Mouse (Mus musculus): ENCODE results near the gene Arhgap35. TPM values are rescaled to one million over a fixed set of nuclear protein-coding genes. Genes with fewer than 3 reads are reported as not detected.

Arhgap35 gene
- polyA plus RNA-seq, 1 experiment from 2014 or later, result 41.2 TPM

DNA sequence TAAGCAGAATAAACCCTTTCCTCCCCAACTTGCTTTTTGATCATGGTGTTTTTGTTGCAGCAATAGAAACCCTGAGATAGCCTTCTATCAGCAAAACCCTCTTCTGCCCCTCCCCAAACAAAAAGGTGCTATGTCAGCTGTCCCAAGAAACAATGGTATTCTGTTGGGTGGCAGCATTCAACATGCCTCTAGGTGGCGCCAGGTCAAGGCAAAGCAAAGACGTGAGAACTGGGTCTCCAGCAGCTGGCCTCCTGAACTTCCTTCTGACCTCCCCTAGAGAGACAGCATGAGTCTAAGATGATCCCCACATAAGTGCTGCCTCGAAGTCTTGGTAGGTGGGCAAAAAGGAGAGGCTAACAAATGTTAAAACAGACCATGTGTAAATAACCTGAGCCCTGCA, 107.5 kb downstream of the Arhgap35 start:
- 22% methylated on average over 3 of the region's 3 CpGs for WGBS
- peaks cover 17% of the 10 kb centered on the region for H3K36me3 ChIP-seq (ENCODE audit: control insufficient read depth, insufficient read depth)
- no peak overlapping the region for H3K27ac ChIP-seq (ENCODE audit: low read length)
- H3K4me3 ChIP-seq (replicated peaks; ENCODE audit: low read length), result no peak overlapping the region
- no peak overlapping the region for H3K4me2 ChIP-seq (ENCODE audit: low read length)
- no peak for ATAC-seq
- no peaks in the 10 kb centered on the region for H3K9me3 ChIP-seq (ENCODE audit: control insufficient read depth, low read length)
- H3K27me3 ChIP-seq (replicated peaks; ENCODE audit: control insufficient read depth, insufficient read depth, low read length), result no peaks in the 10 kb centered on the region
- no peaks in the 10 kb centered on the region for H3K4me1 ChIP-seq (replicated peaks; ENCODE audit: control insufficient read depth, insufficient read depth, low read length)
- no peak overlapping the region for H3K9ac ChIP-seq (replicated peaks; ENCODE audit: low read depth, low read length)

DNA sequence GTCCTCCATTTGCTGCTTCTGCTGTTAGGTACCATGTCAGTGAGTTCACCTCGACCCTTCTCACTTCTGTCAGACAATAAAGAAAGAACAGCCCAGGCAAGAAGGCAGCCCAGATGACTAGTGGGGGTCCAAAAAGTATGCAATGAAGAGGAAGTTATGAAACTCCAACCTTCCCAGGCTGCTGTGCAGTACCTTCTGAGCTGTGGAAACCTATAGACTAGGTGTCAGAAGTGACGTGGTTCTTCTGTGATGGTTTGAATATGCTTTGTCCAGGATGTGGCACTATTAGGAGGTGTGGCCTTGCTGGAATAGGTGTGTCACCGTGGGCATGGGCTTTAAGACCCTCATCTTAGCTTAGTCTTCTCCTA, 109.6 kb downstream of the Arhgap35 start:
- no peak overlapping the region for H3K9ac ChIP-seq (replicated peaks; ENCODE audit: low read depth, low read length)
- H3K27ac ChIP-seq (ENCODE audit: low read length), result no peak overlapping the region
- no peak overlapping the region for H3K4me2 ChIP-seq (ENCODE audit: low read length)
- peaks cover 15% of the 10 kb centered on the region for H3K36me3 ChIP-seq (ENCODE audit: control insufficient read depth, insufficient read depth)
- WGBS, result 94% methylated on average over 3 of the region's 3 CpGs
- no peak for ATAC-seq
- no peaks in the 10 kb centered on the region for H3K27me3 ChIP-seq (replicated peaks; ENCODE audit: control insufficient read depth, insufficient read depth, low read length)
- no peaks in the 10 kb centered on the region for H3K9me3 ChIP-seq (ENCODE audit: control insufficient read depth, low read length)
- no peaks in the 10 kb centered on the region for H3K4me1 ChIP-seq (replicated peaks; ENCODE audit: control insufficient read depth, insufficient read depth, low read length)
- no peak overlapping the region for H3K4me3 ChIP-seq (replicated peaks; ENCODE audit: low read length)

DNA sequence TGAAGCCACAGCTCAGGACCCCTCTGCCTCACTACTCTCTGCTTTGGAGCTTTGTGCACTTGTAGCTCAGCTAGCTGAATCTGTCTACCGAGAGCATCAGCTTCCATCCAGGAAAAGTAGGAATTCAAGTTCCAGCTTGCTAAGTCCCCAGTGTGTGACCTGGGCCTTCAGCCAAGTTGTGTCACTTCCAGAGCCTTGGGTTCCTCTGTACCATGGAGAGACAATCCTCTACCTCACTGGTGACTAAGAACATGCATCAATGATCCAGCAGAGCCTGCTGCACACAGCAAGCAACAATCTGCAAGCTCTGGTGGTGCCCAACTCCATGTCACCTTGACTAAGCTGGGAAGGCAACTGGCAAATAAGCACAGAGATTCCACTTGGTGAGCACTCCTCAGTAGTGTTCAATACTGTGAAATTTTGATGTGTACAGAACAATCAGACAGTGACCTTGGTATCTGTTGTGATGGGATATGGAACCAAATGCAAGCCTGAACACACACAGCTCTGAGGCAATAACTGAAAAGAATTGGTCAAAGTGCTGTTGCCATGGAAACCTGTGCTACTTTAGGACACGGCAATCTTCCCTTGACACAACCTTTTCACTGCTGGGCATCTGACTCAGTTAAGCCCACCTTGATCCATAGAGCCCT, 110.1 kb downstream of the Arhgap35 start:
- no peaks in the 10 kb centered on the region for H3K4me1 ChIP-seq (replicated peaks; ENCODE audit: control insufficient read depth, insufficient read depth, low read length)
- H3K4me3 ChIP-seq (replicated peaks; ENCODE audit: low read length), result no peak overlapping the region
- H3K4me2 ChIP-seq (ENCODE audit: low read length), result no peak overlapping the region
- no peaks in the 10 kb centered on the region for H3K9me3 ChIP-seq (ENCODE audit: control insufficient read depth, low read length)
- 63% methylated on average over 2 of the region's 2 CpGs for WGBS
- H3K9ac ChIP-seq (replicated peaks; ENCODE audit: low read depth, low read length), result no peak overlapping the region
- H3K27me3 ChIP-seq (replicated peaks; ENCODE audit: control insufficient read depth, insufficient read depth, low read length), result no peaks in the 10 kb centered on the region
- no peak for ATAC-seq
- H3K27ac ChIP-seq (ENCODE audit: low read length), result no peak overlapping the region
- peaks cover 12% of the 10 kb centered on the region for H3K36me3 ChIP-seq (ENCODE audit: control insufficient read depth, insufficient read depth)

DNA sequence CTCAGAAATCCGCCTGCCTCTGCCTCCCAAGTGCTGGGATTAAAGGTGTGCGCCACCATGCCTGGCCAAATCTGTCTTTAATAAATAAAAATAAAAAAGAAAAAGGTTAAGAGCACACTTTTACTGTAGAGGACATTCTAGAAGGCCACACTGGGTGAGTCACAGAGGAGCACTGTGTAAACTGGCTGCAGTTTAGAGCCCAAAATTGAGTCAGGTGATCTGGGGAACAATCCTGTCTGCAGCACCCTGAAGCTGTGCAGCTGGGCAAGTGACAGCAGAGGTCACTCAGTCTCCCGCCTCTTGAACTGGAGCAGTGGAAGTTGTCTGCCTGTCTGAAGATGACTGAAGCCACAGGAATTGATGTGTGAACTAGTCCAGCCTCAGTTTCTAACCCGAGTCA, 113.2 kb downstream of the Arhgap35 start:
- Histone ChIP-seq H3K27me3 (replicated peaks; ENCODE audit: control insufficient read depth, insufficient read depth, low read length) (no peaks in the 10 kb centered on the region), H3K36me3 (ENCODE audit: control insufficient read depth, insufficient read depth) (peaks cover 25% of the 10 kb centered on the region), H3K4me3 (replicated peaks; ENCODE audit: low read length) (no peak overlapping the region), H3K4me2 (ENCODE audit: low read length) (no peak overlapping the region), H3K4me1 (replicated peaks; ENCODE audit: control insufficient read depth, insufficient read depth, low read length) (no peaks in the 10 kb centered on the region), H3K9ac (replicated peaks; ENCODE audit: low read depth, low read length) (no peak overlapping the region), H3K27ac (ENCODE audit: low read length) (no peak overlapping the region), H3K9me3 (ENCODE audit: control insufficient read depth, low read length) (no peaks in the 10 kb centered on the region)
- WGBS, result 95% methylated on average over 4 of the region's 4 CpGs
- ATAC-seq, result no peak

GRCm38 (mm10) chr7:16499671-16500104, 115.1 kb downstream of the Arhgap35 start:
- no peak for ATAC-seq
- no peaks in the 10 kb centered on the region for H3K4me1 ChIP-seq (replicated peaks; ENCODE audit: control insufficient read depth, insufficient read depth, low read length)
- H3K4me2 ChIP-seq (ENCODE audit: low read length), result no peak overlapping the region
- WGBS, result 75% methylated on average over 6 of the region's 6 CpGs
- H3K9ac ChIP-seq (replicated peaks; ENCODE audit: low read depth, low read length), result no peak overlapping the region
- H3K27me3 ChIP-seq (replicated peaks; ENCODE audit: control insufficient read depth, insufficient read depth, low read length), result no peaks in the 10 kb centered on the region
- H3K27ac ChIP-seq (ENCODE audit: low read length), result no peak overlapping the region
- H3K9me3 ChIP-seq (ENCODE audit: control insufficient read depth, low read length), result no peaks in the 10 kb centered on the region
- peaks cover 28% of the 10 kb centered on the region for H3K36me3 ChIP-seq (ENCODE audit: control insufficient read depth, insufficient read depth)
- no peak overlapping the region for H3K4me3 ChIP-seq (replicated peaks; ENCODE audit: low read length)

GRCm38 (mm10) chr7:16496260-16496659, 118.5 kb downstream of the Arhgap35 start:
- Histone ChIP-seq H3K4me1 (replicated peaks; ENCODE audit: control insufficient read depth, insufficient read depth, low read length) (no peaks in the 10 kb centered on the region), H3K36me3 (ENCODE audit: control insufficient read depth, insufficient read depth) (peaks cover 23% of the 10 kb centered on the region), H3K27ac (ENCODE audit: low read length) (no peak overlapping the region), H3K9ac (replicated peaks; ENCODE audit: low read depth, low read length) (no peak overlapping the region), H3K4me3 (replicated peaks; ENCODE audit: low read length) (no peak overlapping the region), H3K27me3 (replicated peaks; ENCODE audit: control insufficient read depth, insufficient read depth, low read length) (no peaks in the 10 kb centered on the region), H3K9me3 (ENCODE audit: control insufficient read depth, low read length) (no peaks in the 10 kb centered on the region), H3K4me2 (ENCODE audit: low read length) (no peak overlapping the region)
- ATAC-seq, result no peak
- 95% methylated on average over 3 of the region's 3 CpGs for WGBS

GRCm38 (mm10) chr7:16493361-16493760, 121.4 kb downstream of the Arhgap35 start:
- H3K9ac ChIP-seq (replicated peaks; ENCODE audit: low read depth, low read length), result no peak overlapping the region
- H3K9me3 ChIP-seq (ENCODE audit: control insufficient read depth, low read length), result no peaks in the 10 kb centered on the region
- no peak overlapping the region for H3K4me3 ChIP-seq (replicated peaks; ENCODE audit: low read length)
- no peak overlapping the region for H3K4me2 ChIP-seq (ENCODE audit: low read length)
- peaks cover 23% of the 10 kb centered on the region for H3K36me3 ChIP-seq (ENCODE audit: control insufficient read depth, insufficient read depth)
- H3K27me3 ChIP-seq (replicated peaks; ENCODE audit: control insufficient read depth, insufficient read depth, low read length), result no peaks in the 10 kb centered on the region; the same call in 1 of the 2 replicates
- ATAC-seq, result peak; percentile 37; the same call in 1 of the 2 replicates
- H3K4me1 ChIP-seq (replicated peaks; ENCODE audit: control insufficient read depth, insufficient read depth, low read length), result no peaks in the 10 kb centered on the region
- no peak overlapping the region for H3K27ac ChIP-seq (ENCODE audit: low read length)
- 22% methylated on average over 2 of the region's 2 CpGs for WGBS

- Histone ChIP-seq H3K27ac (ENCODE audit: low read length) (no peak overlapping the region), H3K4me2 (ENCODE audit: low read length) (no peak overlapping the region), H3K4me3 (replicated peaks; ENCODE audit: low read length) (no peak overlapping the region), H3K9ac (replicated peaks; ENCODE audit: low read depth, low read length) (no peak overlapping the region), H3K27me3 (replicated peaks; ENCODE audit: control insufficient read depth, insufficient read depth, low read length) (no peaks in the 10 kb centered on the region; the same call in 1 of the 2 replicates), H3K36me3 (ENCODE audit: control insufficient read depth, insufficient read depth) (peaks cover 16% of the 10 kb centered on the region), H3K4me1 (replicated peaks; ENCODE audit: control insufficient read depth, insufficient read depth, low read length) (no peaks in the 10 kb centered on the region), H3K9me3 (ENCODE audit: control insufficient read depth, low read length) (no peaks in the 10 kb centered on the region)
- WGBS, result 60% methylated on average over 3 of the region's 3 CpGs
- ATAC-seq, result no peak
Measured at GRCm38 (mm10) chr7:16492211-16492610, 122.6 kb downstream of the Arhgap35 start.

- 32% methylated on average over 3 of the region's 3 CpGs for WGBS
- Histone ChIP-seq H3K9ac (replicated peaks; ENCODE audit: low read depth, low read length) (no peak overlapping the region), H3K4me1 (replicated peaks; ENCODE audit: control insufficient read depth, insufficient read depth, low read length) (no peaks in the 10 kb centered on the region), H3K27ac (ENCODE audit: low read length) (no peak overlapping the region), H3K4me2 (ENCODE audit: low read length) (no peak overlapping the region), H3K36me3 (ENCODE audit: control insufficient read depth, insufficient read depth) (peaks cover 11% of the 10 kb centered on the region), H3K27me3 (replicated peaks; ENCODE audit: control insufficient read depth, insufficient read depth, low read length) (no peaks in the 10 kb centered on the region; the same call in 1 of the 2 replicates), H3K9me3 (ENCODE audit: control insufficient read depth, low read length) (no peaks in the 10 kb centered on the region), H3K4me3 (replicated peaks; ENCODE audit: low read length) (no peak overlapping the region)
- ATAC-seq, result peak; percentile 49
Measured at GRCm38 (mm10) chr7:16491759-16492158, 123.0 kb downstream of the Arhgap35 start.

- Histone ChIP-seq H3K4me3 (replicated peaks; ENCODE audit: low read length) (no peak overlapping the region), H3K36me3 (ENCODE audit: control insufficient read depth, insufficient read depth) (no peaks in the 10 kb centered on the region), H3K27ac (ENCODE audit: low read length) (no peak overlapping the region), H3K9me3 (ENCODE audit: control insufficient read depth, low read length) (no peaks in the 10 kb centered on the region), H3K27me3 (replicated peaks; ENCODE audit: control insufficient read depth, insufficient read depth, low read length) (no peaks in the 10 kb centered on the region; the same call in 1 of the 2 replicates), H3K4me1 (replicated peaks; ENCODE audit: control insufficient read depth, insufficient read depth, low read length) (no peaks in the 10 kb centered on the region), H3K9ac (replicated peaks; ENCODE audit: low read depth, low read length) (no peak overlapping the region), H3K4me2 (ENCODE audit: low read length) (no peak overlapping the region)
- ATAC-seq, result no peak
- 89% methylated on average over 9 of the region's 9 CpGs for WGBS
Measured at GRCm38 (mm10) chr7:16489948-16490347, 124.8 kb downstream of the Arhgap35 start.
